Mouse (Mus musculus): ENCODE results near the gene Sh3bp5. TPM values are rescaled to one million over a fixed set of nuclear protein-coding genes. Genes with fewer than 3 reads are reported as not detected.

Sh3bp5 gene
- polyA plus RNA-seq, 1 experiment from 2014 or later = 29.7 TPM

DNA sequence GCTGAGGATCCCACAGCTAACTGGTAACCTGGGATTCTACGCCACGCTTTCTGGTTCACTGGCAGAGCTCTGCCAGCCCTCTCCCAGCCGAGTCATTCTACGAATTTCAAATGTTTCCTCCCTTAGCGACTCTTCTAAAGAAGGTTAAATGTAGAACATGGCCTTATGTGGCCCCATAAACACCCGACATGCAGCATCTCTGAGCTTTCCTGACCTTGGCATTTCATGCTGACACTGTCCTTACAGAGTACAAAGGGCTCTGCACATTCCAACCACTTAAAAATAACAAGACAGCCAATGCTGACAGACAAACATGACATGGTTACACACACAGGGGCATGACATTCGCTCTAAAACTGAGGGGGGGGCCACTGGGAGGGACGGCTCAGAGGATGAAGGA is 27.2 kb downstream of the Sh3bp5 start:
- Histone ChIP-seq H3K4me1 (ENCODE audit: insufficient read depth) (peaks cover 85% of the 10 kb centered on the region), H3K27me3 (ENCODE audit: insufficient read depth, low read length) (no peaks in the 10 kb centered on the region), H3K4me3 (ENCODE audit: low read depth, low read length) (no peak overlapping the region), H3K36me3 (replicated peaks; ENCODE audit: insufficient read depth, low read length) (peaks cover 30% of the 10 kb centered on the region), H3K27ac (ENCODE audit: low read depth) (peak overlapping the region; percentile 89), H3K9me3 (ENCODE audit: low read length) (no peaks in the 10 kb centered on the region), H3K4me2 (ENCODE audit: low read depth, low read length) (no peak overlapping the region), H3K9ac (replicated peaks) (no peak overlapping the region)
- 46% methylated on average over 8 of the region's 8 CpGs for WGBS (ENCODE audit: insufficient replicate concordance)
- DNase-seq (no peak), ATAC-seq (peak; percentile 33)
- TF ChIP-seq CTCF (IDR thresholded peaks at IDR 0.05; ENCODE audit: low read depth) (no peak), EP300 (IDR thresholded peaks at IDR 0.05; ENCODE audit: low read depth) (no peak)

DNA sequence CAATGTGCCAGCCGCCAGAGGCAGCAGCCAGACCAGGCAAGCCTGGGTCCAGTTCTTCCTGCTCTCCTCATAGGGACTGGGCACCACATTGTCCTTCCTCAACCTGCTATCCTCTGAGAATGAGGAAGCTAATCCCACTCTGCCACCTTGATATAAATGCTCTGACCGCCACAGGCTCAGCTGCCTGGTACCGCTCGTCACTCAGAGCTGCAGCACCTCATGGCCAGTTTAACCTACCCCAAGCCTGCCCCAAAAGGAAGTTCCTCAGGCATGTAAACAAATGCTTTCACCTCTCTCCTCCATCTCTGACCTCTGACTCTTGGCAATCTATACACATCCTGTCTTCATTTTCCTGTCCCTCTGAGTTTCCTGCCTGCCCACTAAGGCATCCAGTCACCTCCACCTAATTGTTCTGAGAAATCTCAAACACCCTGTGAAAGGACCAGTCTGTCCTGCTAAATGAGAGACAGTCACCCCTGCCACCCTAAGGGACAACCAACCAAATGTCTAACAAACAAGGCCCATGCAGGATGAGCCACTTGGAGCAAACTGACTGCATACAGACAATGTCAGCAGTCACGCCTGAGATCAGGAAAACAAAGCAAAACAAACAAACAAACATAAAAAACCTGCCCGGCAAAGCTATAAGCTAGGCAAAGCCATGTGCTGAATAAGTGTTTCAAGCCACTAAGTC is 27.8 kb downstream of the Sh3bp5 start:
- H3K4me1 ChIP-seq (ENCODE audit: insufficient read depth) = peaks cover 85% of the 10 kb centered on the region
- no peak overlapping the region for H3K4me3 ChIP-seq (ENCODE audit: low read depth, low read length)
- peak; percentile 32; the same call in 1 of the 2 replicates for TF ChIP-seq EP300 (IDR thresholded peaks at IDR 0.05; ENCODE audit: low read depth)
- TF ChIP-seq CTCF (IDR thresholded peaks at IDR 0.05; ENCODE audit: low read depth) = no peak
- no peaks in the 10 kb centered on the region for H3K27me3 ChIP-seq (ENCODE audit: insufficient read depth, low read length)
- peak overlapping the region; percentile 24 for H3K4me2 ChIP-seq (ENCODE audit: low read depth, low read length)
- peaks cover 30% of the 10 kb centered on the region for H3K36me3 ChIP-seq (replicated peaks; ENCODE audit: insufficient read depth, low read length)
- ATAC-seq = peak; percentile 34
- no peak for DNase-seq
- H3K9me3 ChIP-seq (ENCODE audit: low read length) = no peaks in the 10 kb centered on the region
- H3K27ac ChIP-seq (ENCODE audit: low read depth) = peak overlapping the region; percentile 89
- 0 out of 2 replicates have a peak overlapping the region, but pooled peaks have one; percentile 18 for H3K9ac ChIP-seq (replicated peaks)
- WGBS (ENCODE audit: insufficient replicate concordance) = 58% methylated on average over 6 of the region's 6 CpGs

DNA sequence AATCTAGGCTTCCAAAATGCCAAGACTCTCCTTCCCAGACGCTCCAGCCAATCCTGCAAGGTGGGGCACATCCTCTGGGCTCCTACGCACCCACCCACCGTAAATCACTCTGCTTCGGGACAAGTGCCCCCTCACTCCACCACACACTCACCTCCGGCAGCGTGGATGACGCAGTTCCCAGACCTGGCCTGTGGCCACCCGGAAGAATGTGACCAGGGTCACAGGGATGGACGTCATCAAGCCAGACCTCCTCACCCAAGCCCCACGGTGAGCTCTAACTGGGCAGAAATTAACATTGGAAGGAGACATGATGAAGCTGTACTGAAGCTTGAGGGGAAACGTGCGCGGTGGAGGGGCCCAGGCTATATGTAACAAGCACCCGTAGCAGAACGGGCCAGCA is 28.7 kb downstream of the Sh3bp5 start:
- Histone ChIP-seq H3K9me3 (ENCODE audit: low read length) (no peaks in the 10 kb centered on the region), H3K4me3 (ENCODE audit: low read depth, low read length) (no peak overlapping the region), H3K27ac (ENCODE audit: low read depth) (peak overlapping the region; percentile 89), H3K9ac (replicated peaks) (no peak overlapping the region), H3K4me1 (ENCODE audit: insufficient read depth) (peaks cover 84% of the 10 kb centered on the region), H3K4me2 (ENCODE audit: low read depth, low read length) (no peak overlapping the region), H3K36me3 (replicated peaks; ENCODE audit: insufficient read depth, low read length) (peaks cover 29% of the 10 kb centered on the region), H3K27me3 (ENCODE audit: insufficient read depth, low read length) (no peaks in the 10 kb centered on the region)
- TF ChIP-seq CTCF (IDR thresholded peaks at IDR 0.05; ENCODE audit: low read depth) = no peak
- TF ChIP-seq EP300 (IDR thresholded peaks at IDR 0.05; ENCODE audit: low read depth) = no peak
- 77% methylated on average over 15 of the region's 15 CpGs for WGBS (ENCODE audit: insufficient replicate concordance)
- DNase-seq = no peak
- ATAC-seq = no peak

DNA sequence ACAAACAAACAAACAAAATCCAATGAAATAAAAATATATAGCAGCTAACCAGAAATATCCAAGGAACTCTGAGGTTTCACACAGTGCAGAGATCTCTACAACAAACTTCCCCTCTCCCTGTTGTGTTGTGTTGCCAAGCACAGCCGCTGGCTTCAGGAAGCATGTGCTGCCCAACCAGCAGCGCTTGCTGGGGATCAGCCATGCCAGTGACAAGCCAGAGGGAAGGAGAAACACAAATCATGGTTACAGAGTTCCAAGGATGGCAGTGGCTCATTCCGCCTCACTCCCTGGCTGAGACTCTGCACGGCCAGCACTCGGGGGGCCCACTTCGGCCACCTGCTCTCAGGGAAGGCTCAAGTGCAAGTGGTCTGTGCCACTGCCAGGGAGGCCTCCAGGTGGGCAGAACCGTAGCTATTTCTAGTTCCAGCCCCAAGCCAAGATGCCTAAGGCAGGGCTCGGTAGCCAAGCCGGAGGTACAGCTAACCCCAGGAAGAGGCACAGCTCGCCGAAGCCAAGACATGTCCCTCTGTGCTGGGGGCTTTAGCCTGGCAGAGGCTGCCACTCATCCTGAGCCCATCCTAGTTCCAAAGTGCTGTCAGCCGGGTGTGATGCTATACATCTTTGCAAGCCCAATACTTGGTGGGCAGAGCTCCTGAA is 29.6 kb downstream of the Sh3bp5 start:
- Histone ChIP-seq H3K27me3 (ENCODE audit: insufficient read depth, low read length) (no peaks in the 10 kb centered on the region), H3K9ac (replicated peaks) (no peak overlapping the region), H3K27ac (ENCODE audit: low read depth) (peak overlapping the region; percentile 89; the same call in 1 of the 2 replicates), H3K4me2 (ENCODE audit: low read depth, low read length) (no peak overlapping the region), H3K9me3 (ENCODE audit: low read length) (no peaks in the 10 kb centered on the region), H3K36me3 (replicated peaks; ENCODE audit: insufficient read depth, low read length) (peaks cover 23% of the 10 kb centered on the region), H3K4me3 (ENCODE audit: low read depth, low read length) (no peak overlapping the region), H3K4me1 (ENCODE audit: insufficient read depth) (peaks cover 84% of the 10 kb centered on the region)
- WGBS (ENCODE audit: insufficient replicate concordance) = 77% methylated on average over 12 of the region's 12 CpGs
- ATAC-seq (no peak), DNase-seq (no peak)
- TF ChIP-seq CTCF (IDR thresholded peaks at IDR 0.05; ENCODE audit: low read depth) (no peak), EP300 (IDR thresholded peaks at IDR 0.05; ENCODE audit: low read depth) (no peak)

DNA sequence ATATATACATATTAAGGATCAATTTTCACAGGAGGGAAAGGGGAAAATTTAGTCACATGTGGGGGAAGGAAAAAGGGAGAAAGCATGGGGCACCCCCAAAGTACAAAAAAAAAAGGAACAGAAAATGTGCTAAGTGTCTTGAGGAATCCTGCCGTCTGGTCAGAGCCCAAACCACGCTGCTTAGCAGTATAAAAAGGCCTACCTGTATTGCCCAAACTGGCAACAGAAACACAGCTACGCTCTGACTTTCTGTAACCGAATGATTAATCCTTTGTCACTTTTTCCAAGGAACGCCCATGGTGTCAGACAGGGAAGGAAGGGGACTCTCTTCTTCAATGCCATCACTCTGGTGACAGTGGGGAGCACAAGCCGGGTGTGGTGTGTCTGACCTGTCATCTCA is 30.2 kb downstream of the Sh3bp5 start:
- no peak overlapping the region for H3K4me3 ChIP-seq (ENCODE audit: low read depth, low read length)
- no peak for ATAC-seq
- H3K4me1 ChIP-seq (ENCODE audit: insufficient read depth) = peaks cover 83% of the 10 kb centered on the region
- no peak for DNase-seq
- no peaks in the 10 kb centered on the region for H3K27me3 ChIP-seq (ENCODE audit: insufficient read depth, low read length)
- H3K27ac ChIP-seq (ENCODE audit: low read depth) = no peak overlapping the region
- H3K36me3 ChIP-seq (replicated peaks; ENCODE audit: insufficient read depth, low read length) = peaks cover 18% of the 10 kb centered on the region
- H3K9ac ChIP-seq (replicated peaks) = no peak overlapping the region
- no peak for TF ChIP-seq CTCF (IDR thresholded peaks at IDR 0.05; ENCODE audit: low read depth)
- TF ChIP-seq EP300 (IDR thresholded peaks at IDR 0.05; ENCODE audit: low read depth) = no peak
- no peak overlapping the region for H3K4me2 ChIP-seq (ENCODE audit: low read depth, low read length)
- 66% methylated on average over 6 of the region's 6 CpGs for WGBS (ENCODE audit: insufficient replicate concordance)
- no peaks in the 10 kb centered on the region for H3K9me3 ChIP-seq (ENCODE audit: low read length)

DNA sequence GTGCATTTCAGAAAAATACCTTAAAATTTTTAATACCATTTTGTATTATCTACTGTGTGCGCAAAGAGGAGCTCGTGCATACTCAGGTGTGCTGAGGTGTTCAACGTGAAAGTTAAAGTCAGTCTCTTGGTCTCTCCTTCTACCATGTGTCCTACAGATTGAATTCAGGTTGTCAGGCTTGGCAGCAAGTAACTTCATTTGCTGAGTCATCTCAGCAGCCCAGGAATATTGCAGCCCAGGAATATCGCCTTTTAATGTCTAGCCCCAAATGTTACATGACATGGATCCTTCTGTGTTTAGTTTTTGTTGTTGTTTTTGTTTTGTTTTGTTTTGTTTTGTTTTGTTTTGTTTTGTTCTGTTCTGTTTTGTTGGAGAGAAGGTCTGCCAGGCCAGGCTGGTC is 31.2 kb downstream of the Sh3bp5 start:
- Histone ChIP-seq H3K9me3 (ENCODE audit: low read length) (no peaks in the 10 kb centered on the region), H3K4me1 (ENCODE audit: insufficient read depth) (peaks cover 75% of the 10 kb centered on the region), H3K27me3 (ENCODE audit: insufficient read depth, low read length) (no peaks in the 10 kb centered on the region), H3K4me3 (ENCODE audit: low read depth, low read length) (no peak overlapping the region), H3K27ac (ENCODE audit: low read depth) (no peak overlapping the region; the same call in 1 of the 2 replicates), H3K9ac (replicated peaks) (no peak overlapping the region), H3K4me2 (ENCODE audit: low read depth, low read length) (0 out of 2 replicates have a peak overlapping the region, but pooled peaks have one; percentile 40), H3K36me3 (replicated peaks; ENCODE audit: insufficient read depth, low read length) (peaks cover 23% of the 10 kb centered on the region)
- DNase-seq (no peak), ATAC-seq (no peak)
- TF ChIP-seq CTCF (IDR thresholded peaks at IDR 0.05; ENCODE audit: low read depth) (no peak), EP300 (IDR thresholded peaks at IDR 0.05; ENCODE audit: low read depth) (no peak)
- 78% methylated on average over 4 of the region's 4 CpGs for WGBS (ENCODE audit: insufficient replicate concordance)

All from liver, postnatal 0 days (tissue).